Mouse (Mus musculus): ENCODE results near the gene Cyp27b1.

The Cyp27b1 gene

GRCm38 (mm10) chr10:127047954-127048353 is at the start of gene Cyp27b1:
Cyp27b1 (plus strand) TSS chr10:127048250.
- DNase-seq (ENCODE audit: low spot score), result no peak

DNA sequence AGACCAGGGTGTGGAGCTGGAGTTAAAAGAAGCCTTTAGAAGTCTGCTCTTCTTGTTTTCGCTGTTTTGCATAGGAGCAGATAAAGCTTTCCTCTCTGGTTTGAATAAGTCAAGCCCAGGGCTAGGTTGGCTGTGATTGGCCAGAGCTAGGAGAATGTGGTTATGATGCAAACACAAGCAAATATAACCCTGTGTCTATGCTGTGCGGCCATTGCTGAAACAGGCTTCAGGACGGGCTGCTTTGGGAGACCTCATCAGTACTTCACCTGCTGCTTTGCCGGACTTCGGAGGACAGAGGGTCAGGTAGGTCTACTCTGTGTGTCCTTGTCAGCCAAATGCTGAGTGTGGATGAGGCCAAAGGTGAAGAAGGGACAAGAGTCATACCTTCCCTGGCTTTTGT is 47.5 kb upstream of the Cyp27b1 start, which contains the start of gene Avil:
TSS of gene Avil (plus strand) at position 181 of the 400 bp plus-strand sequence.
- DNase-seq (ENCODE audit: low spot score), result no peak

- no peak for DNase-seq (ENCODE audit: low spot score)
These were observed 46.8 kb upstream of the Cyp27b1 start for GRCm38 (mm10) chr10:127001297-127001696.

DNA sequence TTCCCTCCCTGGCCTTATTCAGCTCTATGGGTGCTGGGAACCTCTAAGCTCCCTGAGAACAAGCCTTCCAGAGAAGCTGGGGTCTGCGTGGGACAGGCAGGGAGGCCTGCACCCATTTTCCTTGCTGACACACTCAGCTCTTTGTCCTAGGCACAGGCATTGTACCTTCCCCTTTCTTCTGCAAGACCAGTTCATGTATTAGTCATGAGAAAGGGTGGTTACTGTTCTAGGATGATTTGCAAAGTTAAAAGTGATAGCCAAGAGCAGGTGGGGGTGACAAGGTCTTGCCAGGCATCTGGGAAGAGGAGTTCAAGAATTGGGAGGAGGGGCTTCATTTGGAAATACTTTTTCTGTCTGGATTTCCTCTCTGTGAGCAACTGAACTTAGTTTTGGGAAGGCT is 46.0 kb upstream of the Cyp27b1 start:
- DNase-seq (ENCODE audit: low spot score), result no peak

GRCm38 (mm10) chr10:127002765-127003164 is 45.3 kb upstream of the Cyp27b1 start:
- DNase-seq (ENCODE audit: low spot score), result no peak

- DNase-seq (ENCODE audit: low spot score), result no peak
These were observed 44.7 kb upstream of the Cyp27b1 start for GRCm38 (mm10) chr10:127003334-127003733.

DNA sequence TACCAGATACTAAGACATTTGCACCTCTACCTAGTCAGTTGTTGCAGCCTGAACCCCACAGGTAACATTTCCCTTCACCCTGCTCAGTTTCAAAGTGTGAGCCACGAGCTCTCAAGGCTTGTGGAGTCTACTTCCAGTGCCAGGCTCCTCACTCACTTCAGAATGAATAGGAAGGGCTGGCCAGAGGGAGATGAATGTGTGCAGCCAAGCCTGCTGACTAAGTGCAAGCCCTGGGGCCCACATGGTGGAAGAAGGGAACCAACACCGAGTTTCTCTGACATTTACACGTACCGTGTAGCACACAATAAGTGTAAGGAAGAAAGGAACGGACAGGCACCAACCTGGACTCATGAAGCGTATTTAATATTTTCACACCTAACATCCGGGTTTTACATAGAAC is 44.2 kb upstream of the Cyp27b1 start:
- DNase-seq (ENCODE audit: low spot score), result no peak

GRCm38 (mm10) chr10:127016488-127016887 is 31.6 kb upstream of the Cyp27b1 start:
- DNase-seq (ENCODE audit: low spot score), result no peak

DNA sequence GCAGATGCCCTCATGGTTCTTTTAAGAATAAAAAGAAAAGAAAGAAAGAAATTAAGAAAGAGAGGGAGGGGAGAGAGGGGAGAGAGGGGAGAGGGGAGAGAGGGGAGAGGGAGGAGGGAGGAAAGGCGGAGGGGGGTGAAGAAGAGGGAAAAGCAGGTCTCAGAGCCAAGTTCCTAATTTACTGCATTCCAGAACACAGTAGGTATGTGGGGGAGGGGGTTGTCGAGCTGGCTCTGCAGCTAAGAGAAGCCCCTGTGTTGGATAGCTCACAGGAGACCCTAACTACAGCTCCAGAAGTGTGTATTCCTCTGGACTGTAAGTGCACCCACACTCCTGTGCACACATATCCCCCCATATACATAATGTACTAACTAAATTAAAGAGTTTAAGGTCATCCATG is 31.0 kb upstream of the Cyp27b1 start:
- DNase-seq (ENCODE audit: low spot score), result no peak

DNA sequence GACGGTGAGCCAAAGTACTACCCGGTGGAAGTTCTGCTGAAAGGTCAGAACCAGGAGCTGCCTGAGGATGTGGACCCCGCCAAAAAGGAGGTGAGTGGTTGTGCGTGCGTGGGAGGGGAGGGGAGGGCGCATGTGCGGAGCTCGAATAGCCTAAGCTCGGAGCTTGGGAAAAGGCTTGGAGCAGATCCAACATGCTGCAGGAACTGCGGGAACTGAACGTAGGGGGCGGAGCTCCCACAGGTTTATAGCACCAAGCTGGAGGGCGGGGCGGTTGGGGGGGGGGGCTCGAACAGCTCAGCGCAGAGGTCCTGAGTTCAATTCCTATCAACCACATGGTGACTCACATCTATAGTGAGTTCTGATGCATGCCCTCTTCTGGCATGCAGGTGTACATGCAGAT is 29.6 kb upstream of the Cyp27b1 start:
- DNase-seq (ENCODE audit: low spot score), result no peak

- peak; percentile 94 for DNase-seq (ENCODE audit: low spot score)
These were observed 17.4 kb upstream of the Cyp27b1 start, which contains the start of gene Tsfm for GRCm38 (mm10) chr10:127030336-127031296. Tsfm (minus strand) TSS chr10:127030840.

GRCm38 (mm10) chr10:127033301-127033741 is 14.7 kb upstream of the Cyp27b1 start:
- DNase-seq (ENCODE audit: low spot score), result no peak

DNA sequence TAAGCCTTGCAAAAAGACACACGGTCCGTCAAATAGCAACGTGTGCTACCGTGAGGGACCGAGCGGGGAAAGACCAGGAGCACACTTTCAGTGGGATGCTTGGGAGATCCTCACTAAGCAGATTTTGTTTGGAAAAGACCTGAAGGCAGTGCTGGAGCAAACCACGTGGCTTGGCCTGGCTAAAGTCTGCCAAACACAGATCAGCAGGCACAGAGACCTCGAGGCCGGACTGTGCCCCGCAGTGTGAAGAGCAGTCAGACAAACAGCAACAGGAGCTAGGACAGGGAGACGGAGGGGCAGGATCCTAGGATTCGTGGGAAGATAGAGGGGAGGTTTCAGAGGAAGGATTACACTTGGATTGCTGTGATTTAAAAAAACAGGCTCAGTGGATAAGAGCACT is 11.8 kb upstream of the Cyp27b1 start:
- no peak for DNase-seq (ENCODE audit: low spot score)

- no peak for DNase-seq (ENCODE audit: low spot score)
These were observed 10.4 kb upstream of the Cyp27b1 start for GRCm38 (mm10) chr10:127037641-127038040.

- no peak for DNase-seq (ENCODE audit: low spot score)
These were observed 7.4 kb upstream of the Cyp27b1 start for GRCm38 (mm10) chr10:127040569-127041214.

- DNase-seq (ENCODE audit: low spot score), result peak; percentile 52
These were observed 6.7 kb upstream of the Cyp27b1 start, which contains the start of the genes Mettl1 and Eef1akmt3 for GRCm38 (mm10) chr10:127041274-127041766. Mettl1 (plus strand) TSS chr10:127041414. Eef1akmt3 (minus strand) TSS chr10:127041513.

DNA sequence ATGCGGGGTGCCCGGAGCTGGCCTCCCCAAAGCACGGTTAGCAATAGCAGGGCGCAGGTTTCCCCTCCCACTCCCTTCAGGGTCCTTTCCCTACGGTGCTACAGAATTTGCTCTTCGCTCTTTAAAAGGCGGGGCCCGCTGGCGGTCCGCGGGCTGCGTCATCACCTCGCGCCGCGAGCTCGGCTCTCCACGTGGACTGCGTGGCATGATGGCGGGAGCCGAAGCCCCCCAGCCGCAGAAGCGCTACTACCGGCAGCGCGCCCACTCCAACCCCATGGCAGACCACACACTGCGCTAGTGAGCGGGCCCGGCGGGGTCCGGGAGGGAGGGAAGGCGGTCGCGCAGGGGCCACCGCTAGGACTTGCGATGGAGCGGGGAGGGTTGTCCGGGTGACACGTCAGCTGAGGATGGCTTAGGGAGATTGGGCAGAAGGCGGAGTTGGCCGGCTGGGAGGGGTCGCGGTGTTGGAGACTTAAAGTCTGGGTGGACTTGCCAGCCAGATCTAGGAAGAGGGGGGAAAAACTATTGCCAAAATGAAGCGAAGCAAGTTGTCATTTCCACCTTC is 6.2 kb upstream of the Cyp27b1 start:
- DNase-seq (ENCODE audit: low spot score), result peak; percentile 95

DNA sequence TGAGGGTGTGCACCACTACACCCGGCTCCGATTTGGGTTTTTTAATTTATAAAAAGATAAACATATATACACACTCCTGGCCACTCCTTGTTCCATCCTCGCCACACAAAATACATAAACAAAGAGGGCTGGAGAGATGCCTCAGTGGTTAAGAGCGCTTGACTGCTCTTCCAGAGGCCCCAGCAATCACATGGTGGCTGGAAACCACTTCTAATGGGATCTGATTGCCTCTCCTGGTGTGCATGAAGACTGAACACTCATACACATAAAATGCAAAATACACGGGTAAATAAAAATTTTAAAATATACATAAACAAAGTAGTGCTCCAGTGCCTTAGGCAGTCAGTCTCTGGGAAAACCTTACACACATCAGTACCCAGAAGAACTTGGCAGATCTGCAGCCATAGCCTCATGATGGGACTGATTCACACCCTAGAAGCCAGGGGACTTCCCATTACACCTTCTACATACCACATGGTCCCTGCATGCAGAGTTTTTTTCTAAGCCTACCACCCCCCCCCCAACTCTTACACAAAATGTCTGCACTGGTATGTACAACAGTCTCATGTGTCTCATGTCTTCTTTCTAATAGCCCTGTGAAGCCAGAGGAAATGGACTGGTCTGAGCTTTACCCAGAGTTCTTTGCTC is 5.5 kb upstream of the Cyp27b1 start:
- no peak for DNase-seq (ENCODE audit: low spot score)

DNA sequence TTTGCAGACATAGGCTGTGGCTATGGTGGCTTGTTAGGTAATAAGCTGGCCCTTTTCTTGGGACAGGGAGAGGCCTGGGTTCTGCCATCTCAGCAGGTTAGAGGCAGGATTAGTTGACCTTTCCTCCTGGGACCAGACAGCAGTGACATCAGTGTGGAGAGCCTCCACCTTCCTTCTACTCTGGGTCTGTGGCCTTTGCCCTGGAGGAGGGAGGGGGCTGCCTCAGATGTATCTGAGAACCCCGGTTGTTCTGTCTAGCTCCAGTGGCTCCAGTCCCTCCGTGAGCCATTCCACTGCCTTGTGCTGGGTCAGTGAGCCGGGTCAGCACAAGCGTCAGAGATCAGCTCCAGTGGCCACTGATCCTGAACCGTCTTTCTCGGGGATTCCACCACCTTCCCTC is 4.9 kb upstream of the Cyp27b1 start:
- DNase-seq (ENCODE audit: low spot score), result no peak

- no peak for DNase-seq (ENCODE audit: low spot score)
These were observed 751 bp downstream of the Cyp27b1 start for GRCm38 (mm10) chr10:127048608-127049394.

All from retina, embryonic 14.5 days (tissue).